Mouse (Mus musculus): ENCODE measurements around the gene Scamp5.

Gene Scamp5

GRCm38 (mm10) chr9:57407120-57407905, 60.5 kb downstream of the Scamp5 start:
- DNase-seq: no peak

GRCm38 (mm10) chr9:57406395-57406794, 61.5 kb downstream of the Scamp5 start:
- DNase-seq: no peak

- DNase-seq: no peak
Measured at GRCm38 (mm10) chr9:57404036-57404435, 63.8 kb downstream of the Scamp5 start.

- no peak for DNase-seq
Measured at GRCm38 (mm10) chr9:57402318-57403251, 65.3 kb downstream of the Scamp5 start.

- DNase-seq: no peak
Measured at GRCm38 (mm10) chr9:57398773-57399172, 69.1 kb downstream of the Scamp5 start.

GRCm38 (mm10) chr9:57392892-57393291, 75.0 kb downstream of the Scamp5 start:
- no peak for DNase-seq

Data from lung, postnatal 14 days (tissue).